Mouse (Mus musculus) embryonic fibroblast, embryonic 13.5 days (primary cell): ENCODE results near the gene Smurf1. TPM values are rescaled to one million over a fixed set of nuclear protein-coding genes. Genes with fewer than 3 reads are reported as not detected.

Source experiments
- H3K27ac ChIP-seq: 2 replicates; pipeline ENCODE4 v1.5.1; 2012; ENCODE audit warnings: low read length, control low read depth, inconsistent platforms; ENCODE audit not compliant: insufficient read depth
- H3K4me1 ChIP-seq: 2 replicates; pipeline ENCODE4 v1.6.1; 2011; ENCODE audit warnings: low read length; ENCODE audit not compliant: control insufficient read depth, insufficient read depth
- H3K4me3 ChIP-seq: 2 replicates; pipeline ENCODE4 v1.5.1; 2011; ENCODE audit warnings: mild to moderate bottlenecking, control low read depth, low read length; ENCODE audit not compliant: insufficient read depth
- CTCF ChIP-seq: IDR thresholded peaks from 2 replicates; pipeline ENCODE4 v1.5.1; 2011; ENCODE audit warnings: mild to moderate bottlenecking, control low read depth, low read length, moderate library complexity, borderline replicate concordance; ENCODE audit not compliant: insufficient read depth
- POLR2A ChIP-seq: IDR thresholded peaks from 2 replicates; pipeline ENCODE4 v1.6.1; 2011; ENCODE audit warnings: low read depth, mild to moderate bottlenecking, control low read depth, low read length, moderate library complexity
- polyA plus RNA-seq: library from polyadenylated mRNA; stranded (reverse); fragments of >200 nt; gene quantifications from 2 replicates; pipeline ENCODE4 v1.2.4, GENCODE M21; 2011; ENCODE audit warnings: low read depth; ENCODE audit not compliant: missing spikeins, insufficient read length

The Smurf1 gene
- polyA plus RNA-seq, 1 experiment: 37.1 TPM

DNA sequence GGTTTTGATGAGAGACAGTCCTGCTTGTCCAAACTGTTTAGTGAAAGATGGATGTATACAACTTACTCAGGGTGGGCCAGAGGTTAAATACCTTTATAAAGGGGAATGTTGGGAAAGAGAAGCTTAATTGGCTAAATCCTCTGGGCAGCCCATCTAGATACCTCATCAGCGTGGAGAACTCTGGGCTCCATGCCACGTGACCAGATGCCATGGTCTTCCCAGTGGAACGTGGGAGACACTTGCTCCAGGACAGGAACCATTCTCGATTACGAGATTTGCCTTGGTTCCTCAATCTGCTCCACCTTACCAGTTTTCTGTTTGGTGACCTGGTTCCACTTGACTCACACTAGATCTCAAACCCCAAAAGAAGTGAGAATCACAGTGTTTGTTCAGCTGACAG is 116.9 kb downstream of the Smurf1 start:
- Histone ChIP-seq H3K4me1 (no peaks in the 10 kb centered on the region), H3K27ac (no peak overlapping the region), H3K4me3 (no peak overlapping the region)
- no peak for TF ChIP-seq CTCF

- no peak overlapping the region for H3K27ac ChIP-seq
- no peaks in the 10 kb centered on the region for H3K4me1 ChIP-seq
- no peak for TF ChIP-seq POLR2A
- TF ChIP-seq CTCF: no peak
- no peak overlapping the region for H3K4me3 ChIP-seq
Observed at GRCm38 (mm10) chr5:144845352-144845751, 120.3 kb downstream of the Smurf1 start.

- Histone ChIP-seq H3K27ac (no peak overlapping the region), H3K4me1 (no peaks in the 10 kb centered on the region), H3K4me3 (no peak overlapping the region)
- TF ChIP-seq POLR2A: no peak
- no peak for TF ChIP-seq CTCF
Observed at GRCm38 (mm10) chr5:144836100-144836499, 129.5 kb downstream of the Smurf1 start.

DNA sequence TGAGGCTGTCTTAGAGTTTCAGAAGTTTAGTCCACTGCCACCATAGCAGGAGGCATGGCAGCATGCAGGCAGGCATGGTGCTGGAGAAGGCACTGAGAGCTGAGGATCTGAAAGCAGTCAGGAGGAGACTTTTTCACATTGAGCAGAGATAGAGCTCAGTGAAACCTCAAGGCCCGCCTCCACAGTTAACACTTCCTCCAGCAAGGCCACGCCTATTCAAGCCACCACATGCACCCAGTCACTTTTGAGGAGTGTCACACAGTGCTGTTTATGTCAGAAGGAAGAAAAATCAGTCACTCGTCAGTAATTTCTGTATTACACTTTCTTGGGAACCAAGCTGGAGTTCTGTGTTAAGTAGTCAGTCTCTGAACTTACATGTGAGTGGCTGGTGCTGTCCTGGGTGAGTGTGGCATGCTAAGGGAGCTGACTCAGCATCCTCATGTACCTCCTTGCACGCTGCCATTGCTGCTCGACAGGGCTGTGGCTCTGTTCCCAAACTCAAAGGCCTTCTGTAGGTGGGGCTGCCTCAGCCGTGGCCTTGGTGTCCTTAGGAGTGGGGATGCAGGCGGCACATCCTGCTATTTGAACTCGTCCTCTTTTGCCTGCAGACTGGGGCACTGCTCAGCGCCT is 133.7 kb downstream of the Smurf1 start:
- no peak for TF ChIP-seq POLR2A
- no peak for TF ChIP-seq CTCF
- Histone ChIP-seq H3K4me3 (no peak overlapping the region), H3K27ac (no peak overlapping the region), H3K4me1 (no peaks in the 10 kb centered on the region)

GRCm38 (mm10) chr5:144829631-144830030 is 136.0 kb downstream of the Smurf1 start:
- H3K4me1 ChIP-seq: no peaks in the 10 kb centered on the region
- TF ChIP-seq CTCF (no peak), POLR2A (no peak)
- H3K4me3 ChIP-seq: no peak overlapping the region
- H3K27ac ChIP-seq: no peak overlapping the region

DNA sequence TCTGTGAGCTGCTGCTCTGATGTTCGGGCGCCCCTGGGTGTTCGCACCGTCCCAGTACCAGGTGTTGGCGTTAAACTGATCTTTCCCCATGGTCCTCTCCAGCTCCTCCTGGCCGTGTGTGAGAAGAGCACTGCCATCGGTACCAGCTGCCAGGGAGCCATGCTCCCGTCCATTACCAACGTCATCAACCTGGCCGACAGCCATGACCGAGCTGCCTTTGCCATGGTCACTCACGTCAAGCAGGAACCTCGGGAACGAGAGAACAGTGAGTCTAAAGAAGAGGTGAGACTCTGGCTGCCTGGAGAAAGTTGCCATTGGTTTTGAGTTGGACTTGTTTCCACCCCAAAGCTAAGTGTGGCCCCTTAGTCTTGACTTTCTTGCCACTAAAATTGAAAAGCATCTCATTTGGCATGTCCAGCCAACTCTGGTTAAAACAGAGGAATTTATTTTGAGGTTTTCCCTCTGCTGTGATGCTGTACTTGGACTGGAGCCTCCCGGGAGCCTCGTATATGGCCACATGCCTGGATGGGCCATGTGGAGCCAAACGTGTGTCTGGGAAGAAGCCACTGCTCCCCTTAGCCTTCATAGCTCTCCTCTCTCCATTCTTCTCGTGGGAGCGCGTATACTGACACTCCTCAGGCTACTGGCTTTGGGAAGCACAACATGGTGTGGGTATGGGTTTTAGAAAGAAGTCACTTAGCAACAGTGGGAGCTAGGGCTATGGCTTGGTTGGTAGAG is 137.1 kb downstream of the Smurf1 start:
- H3K4me3 ChIP-seq: no peak overlapping the region
- no peak for TF ChIP-seq CTCF
- TF ChIP-seq POLR2A: no peak
- H3K4me1 ChIP-seq: no peaks in the 10 kb centered on the region
- no peak overlapping the region for H3K27ac ChIP-seq

Other genes with a start within 250 kb of the Smurf1 start
- gene Tmem130, start 204.0 kb downstream of the Smurf1 start, polyA plus RNA-seq: not detected in 2 replicates
- 83.6 and 88.3 TPM in 2 replicates for gene Trrap, start 198.1 kb downstream of the Smurf1 start, polyA plus RNA-seq
- not detected in 2 replicates for gene Gm4871, start 66.9 kb upstream of the Smurf1 start, polyA plus RNA-seq
- not detected in 2 replicates for gene 1700018F24Rik, start 77.1 kb upstream of the Smurf1 start, polyA plus RNA-seq
- 103 and 109 TPM in 2 replicates for gene Arpc1a, start 118.0 kb upstream of the Smurf1 start, polyA plus RNA-seq
- not detected in 2 replicates for gene Kpna7, start 118.2 kb upstream of the Smurf1 start, polyA plus RNA-seq
- 328 and 384 TPM in 2 replicates for gene Arpc1b, start 148.4 kb upstream of the Smurf1 start, polyA plus RNA-seq
- 144 and 168 TPM in 2 replicates for gene Pdap1, start 174.4 kb upstream of the Smurf1 start, polyA plus RNA-seq
- gene Bud31, start 174.5 kb upstream of the Smurf1 start, polyA plus RNA-seq: 174 and 194 TPM in 2 replicates
- 7.6 and 10.0 TPM in 2 replicates for gene Ptcd1, start 201.3 kb upstream of the Smurf1 start, polyA plus RNA-seq
- gene Cpsf4, start 201.4 kb upstream of the Smurf1 start, polyA plus RNA-seq: 15.1 and 20.1 TPM in 2 replicates
- 218 and 245 TPM in 2 replicates for gene Atp5j2, start 226.2 kb upstream of the Smurf1 start, polyA plus RNA-seq
- gene Zkscan14, start 236.0 kb upstream of the Smurf1 start, polyA plus RNA-seq: 3.0 and 3.3 TPM in 2 replicates
- gene Zkscan5, start 238.7 kb upstream of the Smurf1 start, polyA plus RNA-seq: 7.6 and 10.4 TPM in 2 replicates